Mouse (Mus musculus): ENCODE measurements around the gene Mcm6. TPM values are rescaled to one million over a fixed set of nuclear protein-coding genes. Genes with fewer than 3 reads are reported as not detected.
A peak's percentile ranks its signal among the peaks of the same experiment; 100 is the strongest.

The Mcm6 gene
- polyA plus RNA-seq, 2 experiments = 110 to 231 TPM

DNA sequence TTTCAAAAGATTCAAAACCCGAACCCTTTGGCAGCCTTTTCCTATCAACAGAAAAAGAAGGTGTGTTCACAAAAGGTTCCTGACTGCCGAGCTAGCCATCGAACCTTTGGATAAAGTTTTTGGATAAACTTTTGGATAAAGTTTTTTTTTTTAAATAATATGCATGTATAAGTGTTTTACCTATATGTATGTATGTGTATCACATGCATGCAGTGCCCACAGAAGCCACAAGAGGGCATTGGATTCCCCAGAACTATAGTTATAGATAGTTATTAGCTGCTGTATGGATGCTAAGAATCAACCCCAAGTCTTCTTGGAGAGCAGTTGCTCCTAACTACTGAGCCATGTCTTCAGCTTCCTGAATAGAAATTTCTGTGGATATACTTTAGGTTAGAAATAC, 77.7 kb downstream of the Mcm6 start:
- no peak for ATAC-seq (ENCODE audit: insufficient read depth)
- TF ChIP-seq EP300 (IDR thresholded peaks at IDR 0.05; ENCODE audit: low read depth) = no peak
- peak; percentile 36; the same call in 1 of the 2 replicates for TF ChIP-seq CTCF (IDR thresholded peaks at IDR 0.05; ENCODE audit: low read depth)
- Histone ChIP-seq H3K27ac (no peak overlapping the region), H3K9me3 (ENCODE audit: control insufficient read depth, low read length) (no peaks in the 10 kb centered on the region), H3K4me3 (ENCODE audit: insufficient read depth in 1 of 2, low read depth in 2 of 2, low read length in 2 of 2) (no peak overlapping the region), H3K27me3 (ENCODE audit: control insufficient read depth, insufficient read depth, low read length) (no peaks in the 10 kb centered on the region), H3K9ac (replicated peaks) (no peak overlapping the region), H3K4me2 (ENCODE audit: low read depth) (no peak overlapping the region), H3K4me1 (replicated peaks; ENCODE audit: control insufficient read depth in 2 of 2, insufficient read depth in 2 of 2, low read length in 1 of 2) (no peaks in the 10 kb centered on the region), H3K36me3 (replicated peaks; ENCODE audit: control insufficient read depth, insufficient read depth, low read depth) (peaks cover 13% of the 10 kb centered on the region)
- no peak for DNase-seq (ENCODE audit: low read depth in 3 of 3, low spot score in 3 of 3)
- WGBS (ENCODE audit: insufficient replicate concordance) = 76% methylated on average over 3 of the region's 3 CpGs

Other genes starting within 250 kb of the Mcm6 start
- gene Ubxn4, start 115.7 kb downstream of the Mcm6 start, polyA plus RNA-seq (2012; rRNA removed) = 9.8 and 14.9 TPM in 2 replicates
- 27.2 and 32.8 TPM in 2 replicates for gene Ubxn4, start 115.7 kb downstream of the Mcm6 start, polyA plus RNA-seq (2014; fragmentation: Nextera tagmentation; extraction: Ambion mirVana)
- gene Lct, start 31.3 kb downstream of the Mcm6 start, polyA plus RNA-seq (2012; rRNA removed) = 0.02 and 0.03 TPM in 2 replicates
- gene Lct, start 31.3 kb downstream of the Mcm6 start, polyA plus RNA-seq (2014; fragmentation: Nextera tagmentation; extraction: Ambion mirVana) = not detected in 2 replicates
- 20.8 and 34.8 TPM in 2 replicates for gene Dars, start 57.7 kb upstream of the Mcm6 start, polyA plus RNA-seq (2012; rRNA removed)
- gene Dars, start 57.7 kb upstream of the Mcm6 start, polyA plus RNA-seq (2014; fragmentation: Nextera tagmentation; extraction: Ambion mirVana) = 59.6 and 62.8 TPM in 2 replicates
- 9.1 and 9.3 TPM in 2 replicates for gene Cxcr4, start 232.6 kb upstream of the Mcm6 start, polyA plus RNA-seq (2012; rRNA removed)
- gene Cxcr4, start 232.6 kb upstream of the Mcm6 start, polyA plus RNA-seq (2014; fragmentation: Nextera tagmentation; extraction: Ambion mirVana) = 1.8 and 2.4 TPM in 2 replicates